Mouse (Mus musculus) stomach, embryonic 14.5 days (tissue): ENCODE data around the gene Ppargc1a. TPM values are rescaled to one million over a fixed set of nuclear protein-coding genes. Genes with fewer than 3 reads are reported as not detected.

Source experiments
- ATAC-seq: fragments of 200-750 bp; cut with Nextera tagmentation; 2 replicates; pipeline ENCODE4 v1.8.0; 2017; ENCODE audit warnings: low read depth, moderate TSS enrichment; ENCODE audit not compliant: insufficient number of reproducible peaks, insufficient read depth, low FRiP score
- H3K27ac ChIP-seq: fragments of 300-500 bp; sonication (generic); 2 replicates; pipeline ENCODE4 v1.5.1; 2014; ENCODE audit warnings: mild to moderate bottlenecking, low read length, moderate library complexity, mixed read lengths
- H3K27me3 ChIP-seq: fragments of 300-500 bp; sonication (generic); 2 replicates; pipeline ENCODE4 v1.6.1; 2014; ENCODE audit warnings: low read length, control low read depth, mixed read lengths; ENCODE audit not compliant: control insufficient read depth, insufficient read depth
- H3K36me3 ChIP-seq: fragments of 300-500 bp; sonication (generic); 2 replicates; pipeline ENCODE4 v1.6.1; 2014; ENCODE audit warnings: mild to moderate bottlenecking, control low read depth, low read length, moderate library complexity, mixed read lengths; ENCODE audit not compliant: control insufficient read depth, insufficient read depth
- H3K4me1 ChIP-seq: fragments of 300-500 bp; sonication (generic); 2 replicates; pipeline ENCODE4 v1.6.1; 2014; ENCODE audit warnings: low read length, control low read depth, mixed read lengths; ENCODE audit not compliant: control insufficient read depth, insufficient read depth
- H3K4me2 ChIP-seq: fragments of 300-500 bp; sonication (generic); replicated peaks from 2 replicates; pipeline ENCODE4 v1.6.1; 2014; ENCODE audit warnings: low read depth, low read length, control low read depth
- H3K4me3 ChIP-seq: fragments of 300-500 bp; sonication (generic); 2 replicates; pipeline ENCODE4 v1.5.1; 2014; ENCODE audit warnings: low read depth, low read length, control low read depth
- H3K9ac ChIP-seq: fragments of 300-500 bp; sonication (generic); replicated peaks from 2 replicates; pipeline ENCODE4 v1.6.1; 2014; ENCODE audit warnings: low read depth, mild to moderate bottlenecking, control low read depth, low read length, moderate library complexity, mixed read lengths
- H3K9me3 ChIP-seq: fragments of 300-500 bp; sonication (generic); 2 replicates; pipeline ENCODE4 v1.6.1; 2016; ENCODE audit warnings: low read depth, low read length, control low read depth; ENCODE audit not compliant: control insufficient read depth
- WGBS: fragments of 180-500 bp; shearing (Covaris S2); extraction: QIAGEN DNeasy Blood & Tissue Kit; methylation state at CpG from one replicate; pipeline ENCODE4 v1.1.7; 2014; 5-methylcytosine and 5-hydroxymethylcytosine counted together
- polyA plus RNA-seq: library from polyadenylated mRNA; unstranded; fragments of >200 nt; fragmentation: Nextera tagmentation; extraction: Ambion mirVana; gene quantifications from 2 replicates; pipeline ENCODE4 v1.2.1, GENCODE M21; 2014

Ppargc1a gene
- polyA plus RNA-seq, 1 experiment from 2014 or later: 6.1 TPM

- H3K9me3 ChIP-seq: no peaks in the 10 kb centered on the region
- no peak overlapping the region for H3K27ac ChIP-seq
- H3K4me3 ChIP-seq: no peak overlapping the region
- 81% methylated on average over 2 of the region's 2 CpGs for WGBS
- H3K36me3 ChIP-seq: no peaks in the 10 kb centered on the region
- H3K9ac ChIP-seq: no peak overlapping the region
- ATAC-seq: no peak
- no peaks in the 10 kb centered on the region for H3K27me3 ChIP-seq
- peaks cover 6% of the 10 kb centered on the region; the same call in 1 of the 2 replicates for H3K4me1 ChIP-seq
- H3K4me2 ChIP-seq: no peak overlapping the region
Measured at GRCm38 (mm10) chr5:51586187-51586586, 18.7 kb upstream of the Ppargc1a start.

GRCm38 (mm10) chr5:51584987-51585386 is 17.5 kb upstream of the Ppargc1a start:
- Histone ChIP-seq H3K9ac (no peak overlapping the region), H3K36me3 (no peaks in the 10 kb centered on the region), H3K4me3 (no peak overlapping the region), H3K27me3 (no peaks in the 10 kb centered on the region), H3K9me3 (no peaks in the 10 kb centered on the region), H3K4me1 (peaks cover 6% of the 10 kb centered on the region; the same call in 1 of the 2 replicates), H3K4me2 (no peak overlapping the region), H3K27ac (no peak overlapping the region)
- no peak for ATAC-seq
- 26% methylated on average over 6 of the region's 6 CpGs for WGBS

GRCm38 (mm10) chr5:51584186-51584585 is 16.7 kb upstream of the Ppargc1a start:
- no peak overlapping the region for H3K4me2 ChIP-seq
- H3K9me3 ChIP-seq: no peaks in the 10 kb centered on the region
- peaks cover 6% of the 10 kb centered on the region; the same call in 1 of the 2 replicates for H3K4me1 ChIP-seq
- no peak for ATAC-seq
- H3K27me3 ChIP-seq: no peaks in the 10 kb centered on the region
- H3K9ac ChIP-seq: no peak overlapping the region
- no peaks in the 10 kb centered on the region for H3K36me3 ChIP-seq
- no peak overlapping the region for H3K4me3 ChIP-seq
- WGBS: 89% methylated on average over 3 of the region's 3 CpGs
- no peak overlapping the region for H3K27ac ChIP-seq

GRCm38 (mm10) chr5:51583632-51584031 is 16.1 kb upstream of the Ppargc1a start:
- 79% methylated on average over 3 of the region's 3 CpGs for WGBS
- peaks cover 6% of the 10 kb centered on the region; the same call in 1 of the 2 replicates for H3K4me1 ChIP-seq
- H3K9me3 ChIP-seq: no peaks in the 10 kb centered on the region
- no peak overlapping the region for H3K27ac ChIP-seq
- H3K4me3 ChIP-seq: no peak overlapping the region
- no peak overlapping the region for H3K9ac ChIP-seq
- H3K27me3 ChIP-seq: no peaks in the 10 kb centered on the region
- H3K4me2 ChIP-seq: no peak overlapping the region
- no peak for ATAC-seq
- no peaks in the 10 kb centered on the region for H3K36me3 ChIP-seq

GRCm38 (mm10) chr5:51583030-51583429 is 15.5 kb upstream of the Ppargc1a start:
- no peaks in the 10 kb centered on the region for H3K9me3 ChIP-seq
- H3K9ac ChIP-seq: no peak overlapping the region
- H3K4me3 ChIP-seq: no peak overlapping the region
- no peaks in the 10 kb centered on the region for H3K36me3 ChIP-seq
- 39% methylated on average over 4 of the region's 4 CpGs for WGBS
- no peak for ATAC-seq
- H3K4me2 ChIP-seq: no peak overlapping the region
- H3K27me3 ChIP-seq: no peaks in the 10 kb centered on the region
- H3K27ac ChIP-seq: no peak overlapping the region
- H3K4me1 ChIP-seq: peaks cover 6% of the 10 kb centered on the region; the same call in 1 of the 2 replicates

- no peak overlapping the region for H3K9ac ChIP-seq
- no peaks in the 10 kb centered on the region for H3K36me3 ChIP-seq
- H3K4me1 ChIP-seq: peaks cover 6% of the 10 kb centered on the region; the same call in 1 of the 2 replicates
- no peak overlapping the region for H3K4me3 ChIP-seq
- H3K27ac ChIP-seq: no peak overlapping the region
- H3K4me2 ChIP-seq: no peak overlapping the region
- WGBS: 87% methylated on average over 5 of the region's 5 CpGs
- ATAC-seq: no peak
- no peaks in the 10 kb centered on the region for H3K9me3 ChIP-seq
- H3K27me3 ChIP-seq: no peaks in the 10 kb centered on the region
Measured at GRCm38 (mm10) chr5:51582618-51583017, 15.1 kb upstream of the Ppargc1a start.

GRCm38 (mm10) chr5:51577594-51577993 is 10.1 kb upstream of the Ppargc1a start:
- no peak overlapping the region for H3K4me2 ChIP-seq
- no peak overlapping the region for H3K4me3 ChIP-seq
- H3K4me1 ChIP-seq: no peaks in the 10 kb centered on the region
- H3K36me3 ChIP-seq: no peaks in the 10 kb centered on the region
- no peak overlapping the region for H3K27ac ChIP-seq
- WGBS: 84% methylated on average over 1 of the region's 1 CpGs
- no peak for ATAC-seq
- H3K9ac ChIP-seq: no peak overlapping the region
- H3K9me3 ChIP-seq: no peaks in the 10 kb centered on the region
- no peaks in the 10 kb centered on the region for H3K27me3 ChIP-seq

GRCm38 (mm10) chr5:51573770-51574169 is 6.2 kb upstream of the Ppargc1a start:
- Histone ChIP-seq H3K4me2 (no peak overlapping the region), H3K4me1 (no peaks in the 10 kb centered on the region), H3K27me3 (no peaks in the 10 kb centered on the region), H3K9me3 (no peaks in the 10 kb centered on the region), H3K36me3 (no peaks in the 10 kb centered on the region), H3K27ac (no peak overlapping the region), H3K4me3 (no peak overlapping the region), H3K9ac (no peak overlapping the region)
- 59% methylated on average over 2 of the region's 2 CpGs for WGBS
- no peak for ATAC-seq

- H3K27ac ChIP-seq: no peak overlapping the region
- no peaks in the 10 kb centered on the region for H3K27me3 ChIP-seq
- H3K4me2 ChIP-seq: no peak overlapping the region
- WGBS: 61% methylated on average over 8 of the region's 8 CpGs
- no peaks in the 10 kb centered on the region for H3K9me3 ChIP-seq
- H3K9ac ChIP-seq: no peak overlapping the region
- no peaks in the 10 kb centered on the region for H3K36me3 ChIP-seq
- H3K4me3 ChIP-seq: no peak overlapping the region
- no peaks in the 10 kb centered on the region for H3K4me1 ChIP-seq
- 0 out of 2 replicates have a peak, but pooled peaks have one; percentile 37 for ATAC-seq
Measured at GRCm38 (mm10) chr5:51568198-51568690, 718 bp upstream of the Ppargc1a start.
